Mouse (Mus musculus): ENCODE measurements at regions not wholly inside any gene's neighbourhood (a gene's known extent, or its start where the extent isn't known, plus 50 kb on each side); places are given as distances from the start of the nearest gene placed in this dataset.

DNA sequence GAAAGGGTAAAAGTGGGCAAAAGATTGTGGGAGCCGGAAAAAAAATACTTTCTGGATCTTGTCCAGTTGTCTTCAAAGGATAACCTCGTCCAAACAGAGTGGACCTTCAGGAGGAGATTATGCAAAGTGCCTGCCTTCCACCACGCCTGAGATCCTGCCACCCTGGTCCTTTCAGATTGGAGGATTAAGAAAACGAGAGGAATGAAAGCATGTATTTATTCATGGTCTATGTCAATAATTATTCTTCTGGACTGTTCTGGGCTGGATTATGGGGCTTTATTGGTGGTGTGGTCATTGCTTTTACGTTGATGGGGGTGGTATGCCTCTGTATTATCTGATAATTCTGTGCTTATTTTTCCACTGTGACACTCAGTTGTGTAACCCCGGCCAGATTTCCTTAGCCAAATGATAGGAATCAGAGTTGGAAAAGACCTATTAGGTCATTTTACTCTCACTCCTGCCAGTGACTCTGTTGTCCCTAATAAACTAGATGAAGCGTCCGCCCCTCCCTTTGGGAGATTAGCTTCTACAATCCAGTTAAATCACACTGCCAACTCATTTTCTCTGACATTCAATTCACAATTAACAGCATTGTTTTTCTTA is 656.3 kb downstream of the Slc22a22 start:
- no peak for DNase-seq (ENCODE audit: low spot score in 2 of 2)

DNA sequence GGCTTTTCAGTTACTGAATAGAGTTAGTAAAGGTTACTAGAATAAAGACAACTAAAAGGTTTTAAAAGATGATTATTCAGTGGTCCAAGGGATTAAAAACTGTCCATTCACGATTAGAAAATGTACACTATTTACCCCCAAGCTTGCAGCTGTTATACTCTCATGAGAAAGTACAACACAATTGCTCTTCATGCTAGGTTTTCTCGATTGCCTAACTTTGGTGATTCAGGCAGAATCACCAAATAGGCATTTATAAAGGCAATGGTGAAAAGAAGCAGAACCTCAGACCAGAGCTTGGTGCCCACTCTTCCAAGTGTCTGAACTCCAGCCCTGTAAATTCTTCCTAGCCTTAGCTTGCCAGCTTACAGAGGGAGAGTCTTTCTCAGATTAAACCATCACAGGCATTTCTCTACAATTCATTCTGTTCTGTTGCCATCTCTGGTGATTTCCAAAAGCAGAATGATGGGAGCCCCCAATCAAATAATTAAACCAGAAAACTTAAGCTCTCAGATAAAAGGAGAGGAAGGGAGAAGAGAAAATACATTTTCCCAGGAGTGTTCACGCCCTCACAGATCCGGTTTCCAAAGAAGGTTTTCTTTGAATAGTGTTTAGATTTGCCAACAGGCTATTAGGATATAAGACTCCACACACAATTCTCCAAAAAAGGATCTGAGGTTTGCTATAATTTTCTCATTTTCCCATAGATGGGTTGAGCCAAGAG is 657.0 kb downstream of the Slc22a22 start:
- no peak for DNase-seq (ENCODE audit: low spot score in 2 of 2)

DNA sequence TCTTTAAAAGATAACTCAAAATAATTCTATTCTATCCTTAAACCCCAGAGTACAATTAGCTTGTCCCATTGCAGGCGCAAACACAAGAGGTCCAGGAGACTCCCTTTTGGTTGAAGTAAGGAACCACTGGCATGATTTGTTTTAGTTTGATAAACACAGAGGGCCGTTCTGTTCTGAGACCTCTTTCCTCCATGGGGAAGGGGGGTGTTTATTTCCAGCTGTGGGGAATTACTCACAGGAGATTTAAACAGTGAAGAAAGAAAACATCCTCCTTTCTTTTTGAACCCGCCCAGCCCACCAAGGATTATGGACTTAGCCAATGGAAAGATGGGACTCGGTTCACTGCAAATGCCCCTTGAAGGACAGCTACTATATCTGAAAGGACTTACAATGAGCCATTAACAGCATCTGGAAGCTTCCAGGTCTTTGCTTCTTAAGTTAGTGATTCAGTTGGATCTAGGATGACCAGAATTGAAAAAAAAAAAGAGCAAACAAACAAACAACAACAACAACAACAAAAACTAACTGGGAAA is 659.2 kb downstream of the Slc22a22 start:
- no peak for DNase-seq (ENCODE audit: low spot score in 2 of 2)

DNA sequence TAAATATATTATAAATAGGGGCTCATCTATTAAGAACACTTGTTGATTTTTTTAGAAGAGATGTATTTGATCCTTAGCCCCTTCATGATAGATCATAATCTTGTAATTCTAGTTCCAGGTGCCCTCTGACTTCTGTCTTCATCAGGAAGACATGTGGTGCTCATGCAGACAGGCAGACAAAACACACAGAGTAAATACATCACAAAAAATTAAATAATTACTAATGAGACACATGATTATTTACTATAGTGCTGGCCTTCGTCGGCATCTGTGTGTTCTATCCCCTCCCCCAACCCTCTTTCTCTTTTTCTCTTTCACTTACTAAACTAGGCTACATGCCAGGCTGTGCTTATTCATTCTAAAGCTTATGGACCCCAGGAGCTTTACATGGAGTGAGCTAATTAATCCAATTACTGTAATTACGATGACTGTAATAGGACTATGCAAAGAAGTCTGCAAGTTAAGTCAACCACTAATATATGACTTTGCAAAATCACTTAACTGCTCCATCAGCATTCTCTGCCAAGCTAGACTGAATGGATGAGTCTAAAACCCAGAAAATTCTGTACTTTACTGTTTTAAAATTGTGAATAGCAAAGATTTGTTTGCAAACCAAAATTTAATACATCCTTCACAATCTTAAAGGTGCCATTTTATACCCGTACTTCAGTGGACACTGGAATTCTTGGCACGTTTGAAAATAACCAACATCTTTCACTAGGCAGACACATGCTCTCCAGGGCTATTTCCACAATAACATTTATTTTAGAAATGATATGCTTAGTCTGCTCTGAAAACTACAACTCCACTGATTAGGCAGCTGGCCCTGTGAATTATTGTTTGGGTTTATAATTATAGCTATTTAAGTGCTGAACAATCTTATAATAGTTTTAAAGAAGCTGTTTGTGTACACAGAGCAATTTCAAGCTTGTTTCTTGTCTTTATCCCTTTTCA is 659.9 kb downstream of the Slc22a22 start:
- no peak for DNase-seq (ENCODE audit: low spot score in 2 of 2)

DNA sequence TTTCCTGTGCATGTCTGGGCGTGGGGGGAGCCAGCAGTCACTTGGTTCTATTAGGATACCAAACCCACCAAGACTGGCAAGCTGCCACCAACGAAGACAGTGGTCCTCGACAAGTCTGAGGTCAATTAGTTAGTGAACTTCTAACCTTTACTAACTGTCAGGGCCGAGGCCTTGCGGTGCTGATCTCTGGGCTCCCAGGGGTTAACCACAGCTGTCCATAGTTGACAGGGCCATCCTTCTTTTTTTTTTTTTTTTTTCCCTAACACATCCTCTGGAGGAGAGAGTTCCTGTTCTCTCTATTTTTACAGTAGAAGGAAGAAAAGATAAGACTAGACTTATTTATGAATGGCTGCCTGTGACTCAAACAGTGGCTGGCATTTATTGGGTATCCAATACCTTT is 663.5 kb downstream of the Slc22a22 start:
- DNase-seq (ENCODE audit: low spot score in 2 of 2) = no peak

DNA sequence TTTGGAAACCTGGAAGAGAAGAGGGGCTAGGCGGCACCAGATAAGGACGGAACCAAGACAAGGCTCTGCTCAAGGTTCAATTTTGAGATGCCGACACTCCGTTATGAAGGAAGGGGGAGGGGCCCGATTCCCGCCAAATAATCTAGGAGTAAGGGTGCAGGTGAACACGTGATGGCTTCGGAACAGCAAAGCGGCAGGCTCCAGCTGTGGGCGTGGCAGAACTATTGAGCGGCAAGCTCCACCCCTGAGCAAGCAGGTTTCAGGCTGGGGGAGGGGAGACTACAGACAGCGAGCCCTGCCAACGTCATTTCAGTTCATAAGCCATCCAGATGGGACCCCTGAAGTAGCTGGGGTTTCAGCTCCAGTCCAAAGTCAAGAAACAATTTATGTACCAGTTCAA is 667.3 kb downstream of the Slc22a22 start:
- DNase-seq (ENCODE audit: low spot score in 2 of 2) = no peak

DNA sequence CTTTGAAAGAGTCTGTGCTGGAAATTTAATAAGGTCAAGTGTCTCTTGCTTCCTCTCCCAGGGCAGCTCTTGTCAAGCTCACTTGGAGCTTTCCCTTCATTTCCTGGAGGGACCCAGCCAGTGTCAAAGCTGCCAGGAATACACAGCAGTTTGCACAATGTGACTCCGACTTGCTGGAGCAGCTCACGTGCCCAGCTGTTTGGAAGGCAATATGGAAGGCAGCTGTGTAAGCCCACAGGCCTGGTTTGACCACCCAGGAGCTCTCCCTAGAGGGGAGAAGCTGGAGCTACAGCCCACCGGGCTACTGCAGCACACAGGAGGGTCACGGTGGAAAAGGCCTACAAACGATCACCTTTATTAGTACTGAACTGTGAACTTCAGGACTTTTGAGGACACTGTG is 669.8 kb downstream of the Slc22a22 start:
- no peak for DNase-seq (ENCODE audit: low spot score in 2 of 2)

DNA sequence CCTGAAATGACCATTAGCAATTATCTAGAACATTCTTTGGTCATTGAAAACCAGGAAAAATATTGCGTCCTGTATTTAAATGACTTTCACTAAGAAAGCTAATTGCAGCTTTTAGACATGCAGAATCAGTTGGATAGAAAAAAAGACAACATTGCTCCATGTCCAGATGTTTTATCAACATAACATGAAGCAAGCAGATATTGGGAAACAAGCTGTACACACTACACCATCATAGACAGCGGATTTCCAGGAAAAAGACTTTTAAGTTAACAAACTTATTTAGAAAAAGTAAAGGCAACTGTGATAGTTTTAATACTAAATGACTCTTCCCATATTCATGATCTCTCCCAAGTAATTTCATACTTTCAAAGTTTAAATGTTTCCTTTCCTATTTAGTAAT is 675.5 kb downstream of the Slc22a22 start:
- DNase-seq (ENCODE audit: low spot score in 2 of 2) = no peak

DNA sequence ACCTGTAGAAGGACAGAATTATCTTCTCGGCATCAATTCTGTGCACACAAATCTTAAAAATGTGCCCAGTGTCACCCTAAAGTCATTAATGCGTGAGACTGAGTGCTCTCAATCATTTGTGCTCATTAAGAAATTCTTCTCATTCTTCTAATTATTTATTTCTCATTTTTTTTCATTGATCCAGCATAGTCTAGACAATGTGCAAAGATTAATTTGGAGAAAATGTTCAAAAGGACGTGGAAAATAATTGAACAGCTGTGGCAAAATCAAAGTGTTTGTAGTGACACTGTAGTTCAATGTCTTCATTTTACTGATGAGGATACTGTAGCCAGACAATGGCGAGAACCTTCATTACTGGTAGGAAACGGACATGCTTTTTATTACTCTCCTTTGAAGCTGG is 702.0 kb downstream of the Slc22a22 start:
- DNase-seq (ENCODE audit: low spot score in 2 of 2) = no peak

DNA sequence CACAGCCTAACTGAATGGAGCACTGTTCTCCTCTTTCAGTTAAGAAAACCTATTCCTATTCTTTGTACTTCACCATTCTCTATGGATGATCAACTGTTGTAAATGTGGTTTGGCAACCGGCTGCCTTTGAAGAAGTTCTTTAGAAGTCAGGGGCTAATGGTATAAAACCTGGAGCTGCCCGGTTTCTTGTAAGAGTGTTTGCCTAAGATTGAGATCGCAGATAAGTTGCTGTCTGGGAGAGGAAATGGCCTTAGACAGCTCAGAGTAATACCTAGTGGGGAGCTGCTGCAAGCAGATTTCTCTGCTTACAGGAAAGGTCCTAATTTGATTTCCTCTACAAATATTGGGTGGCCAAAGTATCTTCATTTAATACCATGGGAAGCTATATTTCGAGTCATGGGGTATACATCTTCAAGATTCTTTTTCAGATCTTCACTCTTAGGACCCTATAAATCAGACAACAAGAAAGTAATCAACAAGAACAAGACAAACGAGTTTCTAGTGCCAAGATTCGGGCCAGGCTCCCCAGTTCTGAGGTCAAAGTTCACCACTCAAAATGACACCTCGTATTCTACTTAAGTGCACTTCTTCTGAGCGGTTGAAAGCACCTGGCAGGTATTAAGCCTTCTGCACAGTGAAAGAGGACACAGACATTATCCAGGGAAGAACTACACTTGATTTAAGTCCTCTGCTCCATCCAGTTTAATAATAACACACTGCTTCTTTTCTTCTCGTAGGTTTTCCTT is 702.6 kb downstream of the Slc22a22 start:
- no peak for DNase-seq (ENCODE audit: low spot score in 2 of 2)

DNA sequence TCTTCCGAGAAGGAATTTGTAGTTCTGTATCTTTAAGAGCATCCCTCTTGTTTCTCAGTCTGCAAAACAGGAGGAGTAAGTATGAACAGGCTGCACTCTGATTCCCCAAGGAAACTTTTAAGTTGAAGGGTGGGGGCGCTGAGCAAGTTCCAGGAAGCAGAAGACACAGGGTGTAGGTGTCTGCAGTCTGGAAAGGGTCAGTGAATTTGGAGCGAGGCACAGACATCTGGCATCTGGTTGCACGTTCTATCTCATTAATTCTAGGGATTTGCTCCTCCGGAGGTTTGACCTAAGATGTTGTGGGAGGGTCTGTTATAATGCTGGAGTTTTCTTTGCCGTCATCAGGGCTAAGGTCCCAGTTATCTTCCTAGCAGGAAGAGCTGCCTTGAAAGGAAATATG is 711.1 kb downstream of the Slc22a22 start:
- no peak for DNase-seq (ENCODE audit: low spot score in 2 of 2)

DNA sequence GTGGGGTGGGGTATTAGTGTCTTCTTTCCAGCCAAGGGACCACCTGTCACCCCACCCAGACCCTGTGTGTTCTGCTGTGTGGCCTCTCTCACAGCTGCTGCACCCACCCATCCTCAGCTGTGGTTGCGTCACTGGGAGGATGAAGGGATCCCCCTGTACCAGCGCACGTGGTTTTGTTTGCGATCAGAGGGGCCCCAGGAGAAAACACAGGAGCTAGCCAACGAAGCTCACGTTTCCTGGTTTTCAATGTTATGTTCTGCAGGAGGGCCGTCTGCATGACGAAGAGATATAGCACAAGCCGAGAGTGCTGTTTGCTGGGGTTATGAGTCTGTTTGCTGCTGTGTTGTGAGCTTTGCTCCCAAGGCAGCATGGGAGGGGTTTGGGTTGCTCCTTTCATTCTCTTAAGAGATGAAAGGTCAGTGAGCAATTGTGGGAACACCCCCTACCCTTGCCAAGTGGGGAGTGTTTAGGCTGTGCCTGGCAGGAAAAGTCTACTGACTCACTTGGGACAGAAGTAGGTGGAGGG is 712.4 kb downstream of the Slc22a22 start:
- DNase-seq (ENCODE audit: low spot score in 2 of 2) = no peak

DNA sequence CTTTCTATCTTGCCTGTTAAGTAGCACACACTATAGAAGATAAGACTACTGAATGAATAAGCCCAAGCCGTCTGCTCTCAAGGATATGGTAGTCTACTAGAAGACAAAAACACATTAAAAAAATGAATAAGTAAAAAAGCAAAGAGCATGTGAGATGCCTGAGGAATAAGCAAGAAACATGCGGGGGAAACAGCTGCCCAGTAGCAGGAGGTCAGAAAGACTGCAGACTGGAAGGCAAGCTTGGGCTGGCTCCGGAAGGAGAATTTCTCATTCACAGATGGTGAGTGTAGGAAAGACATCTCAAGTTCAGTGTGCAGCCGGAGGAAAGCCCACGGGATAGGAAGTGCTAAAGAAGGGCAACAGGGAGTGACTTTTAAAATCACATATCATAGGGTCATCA is 713.4 kb downstream of the Slc22a22 start:
- DNase-seq (ENCODE audit: low spot score in 2 of 2) = no peak

DNA sequence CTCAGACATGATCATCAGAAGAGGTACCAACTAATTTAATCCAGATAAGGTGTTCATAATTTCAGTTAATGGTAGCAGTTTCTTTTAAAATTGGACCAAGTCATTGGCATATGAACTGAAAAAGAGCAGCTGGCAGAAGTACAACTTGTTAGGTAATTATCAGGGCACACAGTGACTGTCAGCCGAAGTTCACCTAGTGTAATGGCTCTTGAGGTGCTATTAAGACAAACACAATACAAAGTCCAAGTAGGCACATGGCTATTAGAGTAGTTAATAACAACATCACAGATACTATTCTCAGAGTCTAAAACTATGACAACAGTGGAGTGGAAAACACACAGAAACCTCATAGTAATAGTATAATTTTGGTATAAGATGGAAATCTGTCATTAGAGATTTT is 730.7 kb downstream of the Slc22a22 start:
- no peak for DNase-seq (ENCODE audit: low spot score in 2 of 2)

DNA sequence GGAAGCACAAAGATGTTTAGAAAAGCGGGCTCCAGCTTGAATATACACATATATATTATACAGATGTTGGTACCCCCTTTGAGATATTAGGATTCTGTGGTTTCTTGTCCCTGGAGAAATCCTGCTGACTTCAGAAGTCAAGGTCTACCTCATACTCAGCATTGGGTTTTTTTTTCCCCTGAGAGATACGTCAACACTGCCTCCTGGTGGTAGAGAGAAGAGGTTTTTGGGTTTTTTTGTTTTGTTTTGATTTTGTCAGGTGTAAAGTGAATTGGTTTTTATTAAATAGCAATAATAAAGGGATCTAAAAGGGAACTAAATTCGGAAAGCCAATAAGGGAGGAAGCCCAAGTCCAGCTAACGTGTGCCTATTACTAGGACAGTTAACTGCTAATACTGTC is 732.5 kb downstream of the Slc22a22 start:
- DNase-seq (ENCODE audit: low spot score in 2 of 2) = peak in 1 of 2 experiments; percentile 23

All from layer of hippocampus, adult 18-20 months (tissue).